Mouse (Mus musculus): ENCODE measurements around the gene Nkiras1. TPM values are rescaled to one million over a fixed set of nuclear protein-coding genes. Genes with fewer than 3 reads are reported as not detected.
"Not testable (repeated sequence)": the region's sequence is repeated elsewhere in the genome, so short reads cannot be mapped to it uniquely, and the experiment has no call there.

Nkiras1 gene
- total RNA-seq (2021) (10 to 100 TPM; 24.7 to 26.7 TPM), polyA plus RNA-seq (2012; rRNA removed) (0.79 and 0.90 TPM in 2 replicates)
- long read RNA-seq, full-length matches to known transcripts, result 17 of 20 reads
- long read RNA-seq, partial matches to known transcripts, result 0 of 20 reads
- long read RNA-seq, other reads (novel, unspliced or antisense), result 3 of 20 reads

- DNase-seq, result peak; percentile 99
Measured at GRCm38 (mm10) chr14:18270529-18271441, at the start of gene Nkiras1, which contains the start of gene Rpl15. Gene Nkiras1 (plus strand): TSS chr14:18271136. Gene Rpl15 (minus strand): TSS chr14:18271391.

- DNase-seq, result no peak
Measured at GRCm38 (mm10) chr14:18221977-18222376, 49.0 kb upstream of the Nkiras1 start.

- not testable (repeated sequence) for DNase-seq
Measured at GRCm38 (mm10) chr14:18225431-18225830, 45.5 kb upstream of the Nkiras1 start.

- peak; percentile 30 for DNase-seq
Measured at GRCm38 (mm10) chr14:18226181-18226580, 44.8 kb upstream of the Nkiras1 start.

- not testable (repeated sequence) for DNase-seq
Measured at GRCm38 (mm10) chr14:18229751-18230150, 41.2 kb upstream of the Nkiras1 start.

GRCm38 (mm10) chr14:18231866-18232265 is 39.1 kb upstream of the Nkiras1 start:
- DNase-seq, result not testable (repeated sequence)

GRCm38 (mm10) chr14:18233076-18233475 is 37.9 kb upstream of the Nkiras1 start:
- no peak for DNase-seq

GRCm38 (mm10) chr14:18233981-18234960 is 36.7 kb upstream of the Nkiras1 start:
- DNase-seq, result no peak

- peak; percentile 38 for DNase-seq
Measured at GRCm38 (mm10) chr14:18236496-18237235, 34.3 kb upstream of the Nkiras1 start.

- DNase-seq, result no peak
Measured at GRCm38 (mm10) chr14:18237381-18237780, 33.6 kb upstream of the Nkiras1 start.

GRCm38 (mm10) chr14:18238131-18238749 is 32.7 kb upstream of the Nkiras1 start:
- peak; percentile 99 for DNase-seq

GRCm38 (mm10) chr14:18238750-18239731 is 31.9 kb upstream of the Nkiras1 start, which contains the start of gene Nr1d2:
Gene Nr1d2 (minus strand): TSS chr14:18239127.
- peak; percentile 100 for DNase-seq

GRCm38 (mm10) chr14:18240132-18240531 is 30.8 kb upstream of the Nkiras1 start:
- no peak for DNase-seq

- DNase-seq, result no peak
Measured at GRCm38 (mm10) chr14:18241786-18242185, 29.1 kb upstream of the Nkiras1 start.

GRCm38 (mm10) chr14:18242638-18243130 is 28.3 kb upstream of the Nkiras1 start:
- DNase-seq, result no peak

- DNase-seq, result no peak
Measured at GRCm38 (mm10) chr14:18261203-18261602, 9.7 kb upstream of the Nkiras1 start.

- DNase-seq, result peak; percentile 18
Measured at GRCm38 (mm10) chr14:18263427-18263826, 7.5 kb upstream of the Nkiras1 start.

- not testable (repeated sequence) for DNase-seq
Measured at GRCm38 (mm10) chr14:18269947-18270528, 898 bp upstream of the Nkiras1 start.

- DNase-seq, result peak; percentile 10
Measured at GRCm38 (mm10) chr14:18271666-18272065, 730 bp downstream of the Nkiras1 start.
